Mouse (Mus musculus): ENCODE measurements around the gene Cldn3.
A peak's percentile ranks its signal among the peaks of the same experiment; 100 is the strongest.

The Cldn3 gene

GRCm38 (mm10) chr5:135002151-135002550 lies 16.1 kb downstream of the Cldn3 start:
- DNase-seq (ENCODE audit: low spot score): no peak

DNA sequence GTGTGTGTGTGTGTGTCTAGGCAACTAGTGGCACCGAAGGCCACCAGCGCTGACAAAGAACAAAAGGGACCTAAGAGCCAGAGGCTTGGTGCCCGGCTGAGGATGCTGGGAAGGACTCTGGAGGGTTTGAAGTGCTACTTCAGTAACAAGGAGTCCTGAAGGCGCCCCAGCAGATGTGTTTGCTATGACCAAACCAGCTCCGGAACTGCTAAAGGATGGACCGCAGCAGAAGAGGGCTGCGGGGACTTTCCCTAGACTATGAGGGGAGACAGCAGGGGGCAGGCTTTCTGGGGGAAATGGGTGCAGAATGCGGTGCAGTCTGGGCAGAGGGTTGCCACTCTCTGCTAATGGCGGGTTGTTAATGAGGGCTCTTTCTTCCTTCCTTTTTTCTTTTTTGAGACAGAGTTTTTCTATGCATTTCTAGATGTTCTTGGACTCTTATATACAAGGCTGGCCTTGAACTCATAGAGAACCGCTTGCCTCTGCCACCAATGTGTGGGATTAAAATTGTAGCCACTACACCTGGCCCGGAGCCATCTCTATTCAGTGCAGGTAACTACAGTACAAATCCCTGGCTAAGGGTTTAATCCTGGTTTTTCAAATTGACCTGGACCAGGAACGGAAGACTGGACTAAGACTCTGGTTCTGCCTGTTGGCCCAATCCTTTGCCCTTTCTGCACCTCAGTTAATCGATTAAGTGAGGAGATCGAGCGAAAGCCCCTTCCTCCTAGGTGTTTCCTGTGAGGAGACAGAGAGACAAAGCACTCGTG lies 22.0 kb downstream of the Cldn3 start:
- no peak for DNase-seq (ENCODE audit: low spot score)

- DNase-seq (ENCODE audit: low spot score): peak; percentile 93
Measured at GRCm38 (mm10) chr5:135008671-135009589, 22.9 kb downstream of the Cldn3 start, which contains the start of gene Abhd11. Abhd11 (plus strand) TSS chr5:135009152.

GRCm38 (mm10) chr5:135009590-135010319 lies 23.7 kb downstream of the Cldn3 start:
- DNase-seq (ENCODE audit: low spot score): peak; percentile 78

GRCm38 (mm10) chr5:135010320-135010709 lies 24.3 kb downstream of the Cldn3 start:
- no peak for DNase-seq (ENCODE audit: low spot score)

DNA sequence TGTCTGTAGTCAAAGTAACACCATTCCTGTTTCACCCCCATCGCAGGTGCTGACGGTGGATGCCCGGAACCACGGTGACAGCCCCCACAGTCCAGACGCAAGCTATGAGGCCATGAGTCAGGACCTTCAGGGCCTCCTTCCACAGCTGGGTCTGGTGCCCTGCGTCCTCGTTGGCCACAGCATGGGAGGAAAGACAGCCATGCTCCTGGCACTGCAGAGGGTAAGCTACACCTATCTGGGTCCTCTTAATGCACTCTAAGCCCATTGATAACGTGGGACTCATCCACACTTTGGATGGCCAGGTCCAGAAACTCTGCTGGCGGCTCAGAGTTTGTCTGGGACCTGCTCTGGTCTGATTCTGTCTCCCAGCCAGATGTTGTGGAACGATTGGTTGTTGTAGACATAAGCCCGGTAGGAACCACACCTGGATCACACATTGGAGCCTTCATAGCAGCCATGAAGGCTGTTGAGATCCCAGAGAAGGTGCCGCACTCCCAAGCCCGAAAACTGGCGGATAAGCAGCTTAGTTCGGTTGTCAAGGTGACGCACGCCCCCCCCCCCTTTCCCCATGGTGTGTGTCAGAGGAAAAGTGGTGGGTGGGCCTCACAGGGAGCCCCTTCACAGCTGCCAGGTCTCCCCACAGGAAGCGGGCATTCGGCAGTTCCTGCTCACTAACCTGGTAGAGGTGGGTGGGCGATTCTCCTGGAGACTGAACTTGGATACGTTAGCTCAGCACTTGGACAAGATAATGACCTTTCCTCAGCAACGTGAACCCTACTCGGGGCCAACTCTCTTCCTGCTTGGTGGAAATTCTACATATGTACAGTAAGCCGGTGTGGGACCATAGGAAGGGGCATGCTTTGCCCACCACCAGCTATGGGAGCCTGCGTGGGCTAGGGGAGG lies 25.1 kb downstream of the Cldn3 start:
- DNase-seq (ENCODE audit: low spot score): no peak

DNA sequence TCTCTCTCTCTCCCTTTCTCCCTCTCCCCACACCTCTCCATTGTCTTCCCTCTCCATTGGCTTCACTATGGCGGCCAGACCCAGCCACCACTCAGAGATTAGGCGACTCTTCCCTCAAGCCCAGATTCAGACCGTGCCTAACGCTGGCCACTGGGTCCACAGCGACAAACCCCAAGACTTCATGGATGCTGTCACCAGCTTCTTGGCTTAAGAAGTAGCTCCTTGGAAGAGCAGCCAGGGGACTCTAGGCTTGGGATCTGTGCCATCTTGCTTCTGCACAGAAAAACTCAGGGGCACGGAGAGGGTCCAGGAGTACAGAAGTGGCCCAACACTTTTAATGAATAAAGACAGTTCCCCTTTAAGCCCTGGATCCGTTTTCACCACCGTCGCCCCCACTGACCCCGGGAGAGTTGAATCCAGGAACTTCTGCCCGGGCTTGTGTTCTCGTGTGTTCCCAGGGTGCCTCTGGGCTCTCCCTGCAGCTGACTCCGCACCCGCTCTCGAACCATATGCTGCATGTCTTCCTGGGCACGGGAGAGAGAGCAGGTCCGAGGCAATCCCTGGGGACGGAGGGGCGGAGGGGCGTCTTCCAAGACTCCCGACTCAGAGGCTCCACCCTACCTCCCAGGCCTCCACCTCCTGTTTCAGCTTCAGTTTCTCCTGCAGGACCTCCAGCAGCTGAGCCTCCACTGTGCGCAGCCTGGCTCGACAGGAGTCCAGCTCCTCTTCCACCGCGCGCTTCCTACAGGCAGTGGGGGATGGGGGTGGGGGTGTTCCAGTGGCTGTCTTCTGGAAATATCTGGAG lies 26.0 kb downstream of the Cldn3 start:
- no peak for DNase-seq (ENCODE audit: low spot score)

GRCm38 (mm10) chr5:135012671-135013441 lies 26.8 kb downstream of the Cldn3 start:
- peak; percentile 81 for DNase-seq (ENCODE audit: low spot score)

DNA sequence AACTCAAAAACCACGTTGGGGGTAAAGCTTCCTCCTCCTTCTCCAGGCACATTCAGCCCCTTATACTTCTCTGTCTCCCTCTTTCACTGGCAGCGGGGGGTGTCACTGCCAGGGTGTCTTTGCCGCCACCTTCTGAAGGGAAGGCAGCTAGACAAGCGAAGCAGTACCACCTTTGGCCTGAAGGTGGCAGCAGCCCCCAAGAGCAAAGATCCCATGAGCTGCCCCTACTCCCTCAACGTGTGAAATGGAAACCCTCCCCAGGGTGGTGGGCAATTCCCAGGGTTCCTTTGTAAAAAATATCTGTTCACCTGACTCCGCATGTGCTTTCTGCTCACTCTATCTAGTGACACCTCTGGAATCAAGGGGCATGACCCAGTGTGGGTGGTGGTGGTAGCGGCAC lies 29.5 kb downstream of the Cldn3 start:
- peak; percentile 87 for DNase-seq (ENCODE audit: low spot score)

DNA sequence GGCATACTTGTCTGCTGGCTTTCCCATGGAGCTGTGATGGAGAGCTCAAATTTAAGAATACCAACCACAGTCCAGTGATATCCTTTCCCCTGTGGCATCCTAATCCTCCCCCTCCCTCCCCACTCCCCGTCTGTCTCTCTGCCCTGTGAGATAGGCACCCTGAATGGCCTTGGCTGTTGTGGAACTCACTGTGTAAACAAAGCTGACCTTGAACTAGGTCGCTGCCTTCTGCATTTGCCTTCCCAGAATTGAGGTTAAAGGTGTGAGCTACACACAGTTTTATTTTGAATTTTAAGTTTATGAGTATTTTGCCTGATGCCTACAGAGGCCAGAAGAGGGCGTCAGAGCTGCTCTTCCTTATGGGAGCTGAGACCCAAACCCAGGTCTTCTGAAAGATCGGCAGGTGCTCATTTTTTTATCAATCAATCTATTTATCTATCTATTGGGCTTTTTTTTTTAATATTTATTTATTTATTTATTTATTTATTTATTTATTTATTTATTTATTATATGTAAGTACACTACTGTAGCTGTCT lies 30.3 kb downstream of the Cldn3 start:
- no peak for DNase-seq (ENCODE audit: low spot score)

DNA sequence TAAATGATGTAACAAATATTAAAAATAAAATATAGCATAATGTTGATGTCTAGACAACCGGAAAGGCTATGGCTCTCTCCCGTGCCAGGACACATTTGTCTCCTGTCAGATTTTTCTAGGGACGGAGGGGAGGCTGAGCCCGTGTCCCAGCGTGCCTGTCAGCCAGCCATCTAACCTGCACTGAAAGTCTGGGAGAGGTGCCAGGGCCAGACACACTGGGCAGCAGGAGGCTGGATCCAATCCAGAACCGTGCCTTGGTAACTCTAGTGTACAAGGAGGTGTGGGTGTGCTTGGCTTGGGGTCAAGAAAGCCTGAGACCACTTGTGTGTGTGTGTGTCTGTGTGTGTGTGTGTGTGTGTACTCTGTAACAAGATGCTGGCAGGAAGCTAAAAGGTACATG lies 35.8 kb downstream of the Cldn3 start:
- DNase-seq (ENCODE audit: low spot score): no peak

DNA sequence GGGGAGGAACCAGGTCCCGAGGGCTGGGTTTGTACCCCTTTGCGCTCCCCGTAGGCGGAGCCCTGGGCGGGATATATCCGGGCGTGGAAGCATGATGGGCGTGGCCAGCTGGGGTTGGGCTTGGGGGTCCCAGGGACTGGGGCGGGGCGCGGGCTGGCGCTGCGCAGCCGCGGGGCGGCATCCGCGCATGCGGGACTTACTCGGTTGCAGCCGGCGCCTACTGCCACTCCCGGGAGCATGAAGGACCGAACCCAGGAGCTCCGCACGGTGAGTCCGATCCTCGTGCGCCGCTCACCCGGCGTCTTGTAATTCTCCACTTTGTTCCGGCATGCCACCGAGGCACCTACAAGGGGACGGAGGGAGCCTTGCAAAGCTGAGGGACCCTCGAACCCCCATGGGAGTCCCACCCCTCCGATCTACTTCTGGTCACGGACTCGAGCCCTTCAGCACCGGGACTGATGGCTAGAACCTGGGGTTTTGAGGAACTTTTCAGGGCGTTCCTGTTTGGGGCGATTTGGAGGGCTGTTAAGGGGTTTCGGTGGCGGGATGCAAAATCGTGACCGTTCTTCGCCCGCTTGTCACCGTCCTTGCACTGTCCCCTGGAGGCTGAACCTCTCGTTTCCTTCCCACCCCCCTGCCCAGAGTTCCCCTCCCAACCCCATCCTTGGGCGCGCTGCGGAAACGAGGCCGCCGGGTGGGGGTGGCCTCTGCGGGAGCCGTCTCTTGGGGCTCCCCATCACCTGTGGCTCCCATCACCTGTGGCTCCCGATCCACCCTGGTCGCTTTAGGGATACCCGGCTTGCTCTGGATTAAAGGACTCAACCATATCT lies 37.5 kb downstream of the Cldn3 start, which contains the start of gene Stx1a:
Stx1a (plus strand) TSS at position 139 of the 830 bp plus-strand sequence.
- DNase-seq (ENCODE audit: low spot score): peak; percentile 80

DNA sequence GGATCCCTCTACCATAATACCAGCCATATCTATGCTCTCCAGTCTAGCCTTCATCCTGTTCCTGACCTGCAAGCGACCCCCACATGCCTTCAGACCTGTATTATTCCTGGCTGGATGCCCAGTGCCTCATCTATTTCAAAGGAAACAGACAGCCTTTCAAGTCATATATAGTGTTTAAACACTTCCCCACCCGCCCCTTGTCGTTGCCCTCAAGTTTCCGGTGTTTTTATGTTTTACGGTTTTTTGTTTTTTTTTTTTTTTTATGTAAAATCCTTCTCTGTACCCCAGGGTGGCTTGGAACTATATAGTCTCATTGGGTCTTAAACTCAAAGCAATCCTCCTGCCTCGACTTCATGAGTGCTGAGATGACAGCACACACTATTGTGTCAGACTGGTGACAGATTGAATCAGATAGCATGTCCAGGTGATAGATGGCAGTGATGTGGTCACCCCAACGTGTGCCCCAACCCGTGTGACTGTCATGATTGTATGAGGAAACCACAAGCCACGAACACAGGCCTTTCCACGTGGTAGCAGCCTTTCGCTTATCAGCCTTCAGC lies 38.7 kb downstream of the Cldn3 start:
- no peak for DNase-seq (ENCODE audit: low spot score)

DNA sequence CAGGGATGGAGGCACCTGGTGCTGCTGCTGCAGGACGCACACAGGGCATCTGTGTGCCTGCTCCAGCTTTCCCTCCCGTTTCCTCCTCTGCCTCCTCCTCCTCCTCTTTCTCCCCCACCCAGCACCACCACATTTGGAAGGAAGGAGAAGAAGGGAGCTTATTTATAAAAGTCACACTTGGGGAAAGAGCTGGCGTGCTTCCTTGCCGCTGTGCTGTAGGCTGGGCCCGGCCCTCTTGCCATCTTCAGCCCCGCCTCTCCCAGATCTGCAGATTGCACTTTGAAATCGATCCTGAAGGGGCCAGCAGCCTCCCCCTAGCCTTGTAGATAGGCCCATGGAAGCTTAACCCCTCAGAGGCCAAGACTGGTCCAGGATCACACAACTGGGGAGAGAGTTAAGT lies 39.9 kb downstream of the Cldn3 start:
- no peak for DNase-seq (ENCODE audit: low spot score)

GRCm38 (mm10) chr5:135029007-135029854 lies 43.2 kb downstream of the Cldn3 start:
- peak; percentile 38 for DNase-seq (ENCODE audit: low spot score)

GRCm38 (mm10) chr5:135032581-135032980 lies 46.6 kb downstream of the Cldn3 start:
- no peak for DNase-seq (ENCODE audit: low spot score)

DNA sequence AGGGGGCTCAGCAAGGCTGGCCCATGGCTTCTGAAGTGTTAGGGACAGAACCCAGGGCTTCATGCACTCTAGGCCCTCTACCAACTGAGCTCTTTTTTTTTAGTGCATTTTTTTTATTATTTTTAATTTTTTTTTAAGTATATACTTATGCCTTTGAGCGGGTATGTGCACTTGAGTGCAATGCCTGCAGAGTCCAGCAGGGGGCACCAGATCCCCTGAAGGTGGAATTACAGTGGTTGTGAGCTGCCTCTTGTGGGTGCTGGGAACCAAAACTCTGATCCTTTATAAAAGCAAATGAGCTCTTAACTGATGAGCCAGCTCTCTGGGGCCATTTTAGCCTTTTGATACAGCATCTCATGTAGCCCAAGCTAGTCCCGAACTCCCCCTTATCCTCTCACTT lies 48.6 kb downstream of the Cldn3 start:
- no peak for DNase-seq (ENCODE audit: low spot score)

All from urinary bladder, postnatal 25 days (tissue).